Mouse (Mus musculus) stomach, embryonic 15.5 days (tissue): ENCODE data around the gene Scand1. TPM values are rescaled to one million over a fixed set of nuclear protein-coding genes. Genes with fewer than 3 reads are reported as not detected.

ENCODE experiments used
- ATAC-seq: fragments of 200-750 bp; cut with Nextera tagmentation; 2 replicates; pipeline ENCODE4 v1.8.0; 2017; ENCODE audit warnings: low read depth, moderate number of reproducible peaks, moderate TSS enrichment; ENCODE audit not compliant: insufficient read depth, low FRiP score
- H3K27ac ChIP-seq: fragments of 300-500 bp; sonication (generic); 2 replicates; pipeline ENCODE4 v1.5.1; 2015; ENCODE audit warnings: mild to moderate bottlenecking, inconsistent platforms
- H3K27me3 ChIP-seq: fragments of 300-500 bp; sonication (generic); replicated peaks from 2 replicates; pipeline ENCODE4 v1.6.1; 2015; ENCODE audit warnings: inconsistent platforms
- H3K36me3 ChIP-seq: fragments of 300-500 bp; sonication (generic); 2 replicates; pipeline ENCODE4 v1.6.1; 2015; ENCODE audit warnings: inconsistent platforms
- H3K4me1 ChIP-seq: fragments of 300-500 bp; sonication (generic); 2 replicates; pipeline ENCODE4 v1.6.1; 2015; ENCODE audit warnings: inconsistent platforms
- H3K4me2 ChIP-seq: fragments of 300-500 bp; sonication (generic); 2 replicates; pipeline ENCODE4 v1.6.1; 2015; ENCODE audit warnings: mild to moderate bottlenecking, inconsistent platforms
- H3K4me3 ChIP-seq: fragments of 300-500 bp; sonication (generic); replicated peaks from 2 replicates; pipeline ENCODE4 v1.5.1; 2015; ENCODE audit warnings: inconsistent platforms
- H3K9ac ChIP-seq: fragments of 300-500 bp; sonication (generic); 2 replicates; pipeline ENCODE4 v1.6.1; 2015; ENCODE audit warnings: inconsistent platforms
- H3K9me3 ChIP-seq: fragments of 300-500 bp; sonication (generic); 2 replicates; pipeline ENCODE4 v1.6.1; 2016; ENCODE audit warnings: inconsistent platforms
- WGBS: fragments of 180-500 bp; shearing (Covaris S2); methylation state at CpG from one replicate; pipeline ENCODE4 v1.1.7; 2015; 5-methylcytosine and 5-hydroxymethylcytosine counted together
- polyA plus RNA-seq: library from polyadenylated mRNA; unstranded; fragments of >200 nt; fragmentation: Nextera tagmentation; extraction: Ambion mirVana; gene quantifications from 2 replicates; pipeline ENCODE4 v1.2.1, GENCODE M21; 2015

Scand1 gene
- polyA plus RNA-seq, result 65.9 and 76.7 TPM in 2 replicates

DNA sequence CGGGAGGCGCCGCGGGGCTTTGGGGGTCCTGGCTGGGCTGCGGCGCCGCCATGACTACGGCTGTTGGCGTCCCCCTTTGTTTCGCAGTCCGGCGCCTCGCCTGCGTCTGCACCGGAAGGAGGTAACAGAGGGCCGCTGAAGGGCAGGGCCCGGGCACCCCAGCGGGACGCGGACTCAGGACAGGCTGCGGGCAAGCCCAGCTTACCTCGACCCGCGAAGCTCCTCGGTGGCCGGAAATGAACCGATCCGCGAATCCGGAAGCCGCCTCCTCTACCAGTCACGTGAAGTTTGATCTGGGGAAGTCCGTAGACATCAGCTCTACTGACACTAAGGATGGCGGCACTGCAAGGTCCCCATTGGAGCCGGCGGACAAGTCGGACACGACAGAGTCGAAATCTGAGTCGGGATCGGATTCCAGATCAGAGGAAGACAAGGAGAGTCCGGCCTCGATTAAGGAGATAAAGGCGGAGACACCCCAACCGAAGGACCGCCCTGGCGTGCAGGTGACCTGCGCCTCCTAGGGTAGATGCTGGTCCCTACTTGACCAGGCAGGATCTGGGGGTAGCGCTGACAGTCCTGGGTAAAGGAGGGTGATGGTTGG is at the start of gene Scand1, which contains the start of gene Cnbd2:
Gene Scand1 (minus strand): TSS at position 408 of the 601 bp plus-strand sequence.
Gene Cnbd2 (plus strand): TSS at position 3 of the 601 bp plus-strand sequence.
- ATAC-seq, result peak; percentile 84
- no peaks in the 10 kb centered on the region for H3K27me3 ChIP-seq
- H3K27ac ChIP-seq, result peak within 1 kb of the TSS; percentile 98
- H3K4me1 ChIP-seq, result peaks cover 5% of the 10 kb centered on the region
- H3K4me3 ChIP-seq, result peak within 1 kb of the TSS; percentile 86
- H3K9me3 ChIP-seq, result no peaks in the 10 kb centered on the region
- H3K9ac ChIP-seq, result peak within 1 kb of the TSS; percentile 90
- H3K4me2 ChIP-seq, result peak within 1 kb of the TSS; percentile 88
- under 1% methylated on average over 49 of the region's 49 CpGs for WGBS
- H3K36me3 ChIP-seq, result 0 out of 2 replicates have a peak, but pooled peaks cover 3% of the 10 kb centered on the region

DNA sequence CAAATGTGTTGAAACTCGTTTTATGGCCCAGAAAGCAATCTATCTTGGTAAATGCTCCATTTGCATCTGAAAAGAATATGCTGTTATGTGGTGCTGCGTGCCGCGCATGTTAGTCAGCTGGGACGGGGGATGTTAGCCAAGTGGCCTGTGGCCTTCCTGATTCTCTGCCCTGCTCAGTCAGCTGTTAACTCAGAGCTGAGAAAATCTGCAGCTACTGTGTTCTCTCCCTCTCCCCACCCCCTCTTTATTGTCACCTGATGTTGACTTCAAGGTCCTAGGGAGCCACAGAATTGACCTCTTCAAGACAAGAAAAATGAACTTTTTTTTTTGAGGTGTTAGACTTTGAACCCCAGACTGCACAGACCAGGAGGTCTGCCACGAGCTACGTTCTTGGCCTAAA is 43.5 kb upstream of the Scand1 start:
- no peak for ATAC-seq
- H3K9ac ChIP-seq, result no peak overlapping the region
- no peaks in the 10 kb centered on the region for H3K4me1 ChIP-seq
- WGBS, result 60% methylated on average over 7 of the region's 7 CpGs
- no peak overlapping the region for H3K4me3 ChIP-seq
- H3K27ac ChIP-seq, result no peak overlapping the region
- no peak overlapping the region for H3K4me2 ChIP-seq
- H3K27me3 ChIP-seq, result no peaks in the 10 kb centered on the region
- H3K9me3 ChIP-seq, result no peaks in the 10 kb centered on the region
- no peaks in the 10 kb centered on the region for H3K36me3 ChIP-seq

DNA sequence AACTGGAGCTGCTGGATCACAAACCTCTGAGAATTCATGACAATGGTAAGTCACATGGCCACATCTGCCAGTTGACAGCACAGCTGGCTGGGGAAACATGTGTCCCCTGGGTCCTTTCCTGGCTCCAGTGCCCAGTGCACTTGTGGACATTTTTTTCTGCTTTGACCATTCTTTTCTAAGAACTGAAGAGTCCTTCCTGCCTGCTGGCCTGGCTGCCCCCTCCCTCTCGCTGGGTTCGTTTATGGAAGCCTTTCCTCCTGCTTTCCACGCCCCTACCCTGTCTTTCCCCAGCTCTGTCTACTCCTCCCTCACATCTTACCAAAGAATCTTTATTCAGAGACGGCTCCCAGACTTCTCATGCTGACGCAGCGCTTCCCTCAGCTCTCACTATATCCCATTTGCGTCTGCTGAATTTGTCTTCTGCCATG is 40.8 kb upstream of the Scand1 start:
- 35% methylated on average over 7 of the region's 7 CpGs for WGBS
- ATAC-seq, result no peak
- Histone ChIP-seq H3K36me3 (no peaks in the 10 kb centered on the region), H3K4me2 (no peak overlapping the region), H3K4me1 (no peaks in the 10 kb centered on the region), H3K27me3 (no peaks in the 10 kb centered on the region), H3K9ac (no peak overlapping the region), H3K9me3 (no peaks in the 10 kb centered on the region), H3K27ac (no peak overlapping the region), H3K4me3 (no peak overlapping the region)

- H3K9ac ChIP-seq, result no peak overlapping the region
- H3K4me3 ChIP-seq, result no peak overlapping the region
- H3K4me1 ChIP-seq, result no peaks in the 10 kb centered on the region
- no peaks in the 10 kb centered on the region for H3K9me3 ChIP-seq
- no peak for ATAC-seq
- H3K4me2 ChIP-seq, result no peak overlapping the region
- H3K27me3 ChIP-seq, result no peaks in the 10 kb centered on the region
- H3K36me3 ChIP-seq, result no peaks in the 10 kb centered on the region
- WGBS, result 73% methylated on average over 8 of the region's 8 CpGs
- H3K27ac ChIP-seq, result no peak overlapping the region
Measured at GRCm38 (mm10) chr2:156352413-156353165, 40.1 kb upstream of the Scand1 start.

- WGBS, result 81% methylated on average over 7 of the region's 7 CpGs
Measured at GRCm38 (mm10) chr2:156351243-156351642, 38.7 kb upstream of the Scand1 start.

GRCm38 (mm10) chr2:156349286-156349848 is 36.9 kb upstream of the Scand1 start:
- Histone ChIP-seq H3K27ac (no peak overlapping the region), H3K36me3 (no peaks in the 10 kb centered on the region), H3K27me3 (no peaks in the 10 kb centered on the region), H3K4me1 (no peaks in the 10 kb centered on the region), H3K4me3 (no peak overlapping the region), H3K9me3 (no peaks in the 10 kb centered on the region), H3K4me2 (no peak overlapping the region), H3K9ac (no peak overlapping the region)
- 89% methylated on average over 4 of the region's 4 CpGs for WGBS
- no peak for ATAC-seq

More at GRCm38 (mm10) chr2:156351243-156351642, 38.7 kb upstream of the Scand1 start:
- no peak overlapping the region for H3K27ac ChIP-seq
- H3K27me3 ChIP-seq, result no peaks in the 10 kb centered on the region
- no peak overlapping the region for H3K4me3 ChIP-seq
- no peaks in the 10 kb centered on the region for H3K4me1 ChIP-seq
- H3K9me3 ChIP-seq, result no peaks in the 10 kb centered on the region
- H3K9ac ChIP-seq, result no peak overlapping the region
- H3K36me3 ChIP-seq, result no peaks in the 10 kb centered on the region
- ATAC-seq, result no peak
- no peak overlapping the region for H3K4me2 ChIP-seq

GRCm38 (mm10) chr2:156348812-156349211 is 36.3 kb upstream of the Scand1 start:
- H3K36me3 ChIP-seq, result no peaks in the 10 kb centered on the region
- H3K9me3 ChIP-seq, result no peaks in the 10 kb centered on the region
- H3K4me1 ChIP-seq, result no peaks in the 10 kb centered on the region
- no peaks in the 10 kb centered on the region for H3K27me3 ChIP-seq
- no peak overlapping the region for H3K9ac ChIP-seq
- H3K4me2 ChIP-seq, result no peak overlapping the region
- H3K27ac ChIP-seq, result no peak overlapping the region
- WGBS, result 68% methylated on average over 4 of the region's 4 CpGs
- ATAC-seq, result no peak
- no peak overlapping the region for H3K4me3 ChIP-seq

- Histone ChIP-seq H3K4me2 (no peak overlapping the region), H3K36me3 (no peaks in the 10 kb centered on the region), H3K27me3 (no peaks in the 10 kb centered on the region), H3K4me1 (no peaks in the 10 kb centered on the region), H3K4me3 (no peak overlapping the region), H3K9me3 (no peaks in the 10 kb centered on the region), H3K27ac (no peak overlapping the region), H3K9ac (no peak overlapping the region)
- no peak for ATAC-seq
- 56% methylated on average over 12 of the region's 12 CpGs for WGBS
Measured at GRCm38 (mm10) chr2:156344775-156345532, 32.5 kb upstream of the Scand1 start.

GRCm38 (mm10) chr2:156340078-156340477 is 27.6 kb upstream of the Scand1 start:
- Histone ChIP-seq H3K4me1 (no peaks in the 10 kb centered on the region), H3K36me3 (no peaks in the 10 kb centered on the region), H3K27ac (no peak overlapping the region), H3K27me3 (no peaks in the 10 kb centered on the region), H3K9ac (no peak overlapping the region), H3K4me2 (no peak overlapping the region), H3K9me3 (no peaks in the 10 kb centered on the region), H3K4me3 (no peak overlapping the region)
- ATAC-seq, result no peak
- WGBS, result 81% methylated on average over 4 of the region's 4 CpGs

DNA sequence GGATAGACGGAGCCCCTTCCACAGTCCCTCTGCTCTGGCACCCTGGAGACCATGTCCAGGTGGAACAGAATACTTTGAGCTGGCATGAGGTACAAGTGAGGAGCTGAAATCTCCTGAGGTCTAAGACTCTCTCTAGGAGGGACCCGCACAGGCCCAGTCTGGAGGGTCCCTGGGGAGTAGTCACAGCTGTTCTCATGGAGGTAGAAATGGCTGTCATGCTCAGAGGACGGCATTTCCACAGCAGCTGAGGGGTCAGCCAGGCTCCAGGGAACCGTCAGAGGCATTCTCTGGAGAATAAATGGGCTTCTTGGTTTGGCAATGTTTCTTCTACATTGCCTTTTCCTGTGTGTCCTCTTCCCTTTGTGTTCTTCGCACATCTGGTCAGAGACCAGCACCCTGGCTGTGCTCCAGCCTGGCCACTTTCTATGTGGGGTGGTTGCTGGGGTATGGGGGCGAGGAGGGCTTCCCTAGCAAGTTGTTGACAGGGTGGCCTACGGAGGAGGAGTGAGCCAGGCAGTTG is 19.0 kb upstream of the Scand1 start:
- Histone ChIP-seq H3K9me3 (no peaks in the 10 kb centered on the region), H3K36me3 (no peaks in the 10 kb centered on the region), H3K27ac (no peak overlapping the region), H3K4me1 (no peaks in the 10 kb centered on the region), H3K27me3 (no peaks in the 10 kb centered on the region), H3K4me2 (no peak overlapping the region), H3K4me3 (no peak overlapping the region), H3K9ac (no peak overlapping the region)
- no peak for ATAC-seq
- 59% methylated on average over 7 of the region's 7 CpGs for WGBS

- H3K9ac ChIP-seq, result no peak overlapping the region
- H3K27ac ChIP-seq, result no peak overlapping the region
- no peak for ATAC-seq
- H3K9me3 ChIP-seq, result no peaks in the 10 kb centered on the region
- WGBS, result 71% methylated on average over 1 of the region's 1 CpGs
- H3K4me2 ChIP-seq, result no peak overlapping the region
- no peaks in the 10 kb centered on the region for H3K27me3 ChIP-seq
- H3K36me3 ChIP-seq, result no peaks in the 10 kb centered on the region
- no peak overlapping the region for H3K4me3 ChIP-seq
- no peaks in the 10 kb centered on the region for H3K4me1 ChIP-seq
Measured at GRCm38 (mm10) chr2:156330681-156331080, 18.2 kb upstream of the Scand1 start.
